Mouse (Mus musculus) neural tube, embryonic 14.5 days (tissue): ENCODE results near the gene Mybphl. TPM values are rescaled to one million over a fixed set of nuclear protein-coding genes. Genes with fewer than 3 reads are reported as not detected.

ENCODE experiments used
- ATAC-seq: fragments of 200-750 bp; cut with Nextera tagmentation; 2 replicates; pipeline ENCODE4 v1.8.0; 2017; ENCODE audit warnings: low read depth, mild to moderate bottlenecking, moderate TSS enrichment, moderate library complexity
- H3K27ac ChIP-seq: fragments of 300-500 bp; sonication (generic); 2 replicates; pipeline ENCODE4 v1.5.1; 2014; ENCODE audit warnings: low read depth, mild to moderate bottlenecking, control low read depth, low read length, moderate library complexity, mixed read lengths
- H3K27me3 ChIP-seq: fragments of 300-500 bp; sonication (generic); 2 replicates; pipeline ENCODE4 v1.6.1; 2014; ENCODE audit warnings: low read length; ENCODE audit not compliant: control insufficient read depth, insufficient read depth
- H3K36me3 ChIP-seq: fragments of 300-500 bp; sonication (generic); 2 replicates; pipeline ENCODE4 v1.6.1; 2014; ENCODE audit warnings: low read length, mixed read lengths; ENCODE audit not compliant: control insufficient read depth, insufficient read depth
- H3K4me1 ChIP-seq: fragments of 300-500 bp; sonication (generic); 2 replicates; pipeline ENCODE4 v1.6.1; 2014; ENCODE audit warnings: low read length; ENCODE audit not compliant: control insufficient read depth, insufficient read depth
- H3K4me2 ChIP-seq: fragments of 300-500 bp; sonication (generic); 2 replicates; pipeline ENCODE4 v1.6.1; 2014; ENCODE audit warnings: mild to moderate bottlenecking, low read depth, low read length, control low read depth
- H3K4me3 ChIP-seq: fragments of 300-500 bp; sonication (generic); 2 replicates; pipeline ENCODE4 v1.5.1; 2014; ENCODE audit warnings: low read depth, low read length, control low read depth, mixed read lengths
- H3K9ac ChIP-seq: fragments of 300-500 bp; sonication (generic); replicated peaks from 2 replicates; pipeline ENCODE4 v1.6.1; 2014; ENCODE audit warnings: low read depth, mild to moderate bottlenecking, control low read depth, low read length, mixed read lengths
- H3K9me3 ChIP-seq: fragments of 300-500 bp; sonication (generic); 2 replicates; pipeline ENCODE4 v1.6.1; 2016; ENCODE audit warnings: low read length; ENCODE audit not compliant: control insufficient read depth
- WGBS: fragments of 180-500 bp; shearing (Covaris S2); extraction: QIAGEN DNeasy Blood & Tissue Kit; methylation state at CpG from one replicate; pipeline ENCODE4 v1.1.7; 2014; 5-methylcytosine and 5-hydroxymethylcytosine counted together
- polyA plus RNA-seq: library from polyadenylated mRNA; unstranded; fragments of >200 nt; fragmentation: Nextera tagmentation; extraction: Ambion mirVana; gene quantifications from 2 replicates; pipeline ENCODE4 v1.2.1, GENCODE M21; 2014

Gene Mybphl
- polyA plus RNA-seq, 1 experiment from 2014 or later, result 0.48 TPM

- peak overlapping the region; percentile 35 for H3K4me3 ChIP-seq
- no peaks in the 10 kb centered on the region for H3K27me3 ChIP-seq
- ATAC-seq, result no peak; the same call in 1 of the 2 replicates
- peak overlapping the region; percentile 82 for H3K27ac ChIP-seq
- 17% methylated on average over 5 of the region's 5 CpGs for WGBS
- H3K4me1 ChIP-seq, result peaks cover 52% of the 10 kb centered on the region
- H3K9me3 ChIP-seq, result no peaks in the 10 kb centered on the region
- H3K36me3 ChIP-seq, result peaks cover 26% of the 10 kb centered on the region
- peak overlapping the region; percentile 68 for H3K9ac ChIP-seq
- H3K4me2 ChIP-seq, result peak overlapping the region; percentile 80
Observed at GRCm38 (mm10) chr3:108411026-108411753, 46.5 kb downstream of the Mybphl start.

GRCm38 (mm10) chr3:108411754-108412121 is 47.0 kb downstream of the Mybphl start:
- Histone ChIP-seq H3K4me1 (peaks cover 47% of the 10 kb centered on the region), H3K36me3 (peaks cover 21% of the 10 kb centered on the region), H3K9ac (peak overlapping the region; percentile 68), H3K4me3 (peak overlapping the region; percentile 35), H3K9me3 (no peaks in the 10 kb centered on the region), H3K4me2 (peak overlapping the region; percentile 80), H3K27me3 (no peaks in the 10 kb centered on the region), H3K27ac (peak overlapping the region; percentile 82)
- peak; percentile 61 for ATAC-seq
- WGBS, result 17% methylated on average over 6 of the region's 8 CpGs

GRCm38 (mm10) chr3:108413634-108414360 is 49.1 kb downstream of the Mybphl start:
- Histone ChIP-seq H3K36me3 (peaks cover 15% of the 10 kb centered on the region), H3K27ac (no peak overlapping the region), H3K4me1 (peaks cover 47% of the 10 kb centered on the region), H3K4me2 (peak overlapping the region; percentile 89; the same call in 1 of the 2 replicates), H3K9me3 (no peaks in the 10 kb centered on the region), H3K27me3 (no peaks in the 10 kb centered on the region), H3K4me3 (no peak overlapping the region), H3K9ac (no peak overlapping the region)
- no peak for ATAC-seq
- WGBS, result 97% methylated on average over 35 of the region's 35 CpGs

- H3K4me3 ChIP-seq, result peak within 1 kb of the TSS; percentile 94
- H3K27me3 ChIP-seq, result no peaks in the 10 kb centered on the region
- 3% methylated on average over 63 of the region's 67 CpGs for WGBS
- H3K36me3 ChIP-seq, result peaks cover 15% of the 10 kb centered on the region
- peak within 1 kb of the TSS; percentile 93 for H3K9ac ChIP-seq
- ATAC-seq, result peak; percentile 42
- H3K4me1 ChIP-seq, result peaks cover 37% of the 10 kb centered on the region
- peak within 1 kb of the TSS; percentile 89 for H3K4me2 ChIP-seq
- H3K27ac ChIP-seq, result peak within 1 kb of the TSS; percentile 85
- H3K9me3 ChIP-seq, result no peaks in the 10 kb centered on the region
Observed at GRCm38 (mm10) chr3:108414857-108415830, 50.4 kb downstream of the Mybphl start, which contains the start of gene Celsr2. TSS of gene Celsr2 (minus strand) at chr3:108415552.

GRCm38 (mm10) chr3:108415831-108416223 is 51.1 kb downstream of the Mybphl start:
- Histone ChIP-seq H3K9me3 (no peaks in the 10 kb centered on the region), H3K9ac (peak overlapping the region; percentile 93), H3K4me1 (peaks cover 30% of the 10 kb centered on the region), H3K36me3 (peaks cover 15% of the 10 kb centered on the region), H3K4me3 (peak overlapping the region; percentile 94), H3K27ac (peak overlapping the region; percentile 85), H3K4me2 (peak overlapping the region; percentile 89), H3K27me3 (no peaks in the 10 kb centered on the region)
- under 1% methylated on average over 48 of the region's 48 CpGs for WGBS
- peak; percentile 88 for ATAC-seq

GRCm38 (mm10) chr3:108423006-108423405 is 58.3 kb downstream of the Mybphl start:
- 37% methylated on average over 6 of the region's 6 CpGs for WGBS
- no peak overlapping the region for H3K4me3 ChIP-seq
- no peak overlapping the region for H3K9ac ChIP-seq
- H3K27me3 ChIP-seq, result no peaks in the 10 kb centered on the region
- no peak overlapping the region; the same call in 1 of the 2 replicates for H3K27ac ChIP-seq
- ATAC-seq, result no peak
- peaks cover 28% of the 10 kb centered on the region for H3K36me3 ChIP-seq
- no peaks in the 10 kb centered on the region for H3K9me3 ChIP-seq
- peak overlapping the region; percentile 42; the same call in 1 of the 2 replicates for H3K4me2 ChIP-seq
- peaks cover 22% of the 10 kb centered on the region for H3K4me1 ChIP-seq

- peak overlapping the region; percentile 58 for H3K27ac ChIP-seq
- H3K9me3 ChIP-seq, result no peaks in the 10 kb centered on the region
- WGBS, result 17% methylated on average over 11 of the region's 11 CpGs
- H3K4me2 ChIP-seq, result peak overlapping the region; percentile 42; the same call in 1 of the 2 replicates
- peak; percentile 83 for ATAC-seq
- H3K36me3 ChIP-seq, result peaks cover 37% of the 10 kb centered on the region
- H3K9ac ChIP-seq, result peak overlapping the region; percentile 43
- no peaks in the 10 kb centered on the region for H3K27me3 ChIP-seq
- peaks cover 22% of the 10 kb centered on the region for H3K4me1 ChIP-seq
- H3K4me3 ChIP-seq, result no peak overlapping the region
Observed at GRCm38 (mm10) chr3:108423844-108424801, 59.4 kb downstream of the Mybphl start.
